Mouse (Mus musculus): ENCODE results near the gene Gpr26. TPM values are rescaled to one million over a fixed set of nuclear protein-coding genes. Genes with fewer than 3 reads are reported as not detected.

Gene Gpr26
- polyA plus RNA-seq, 1 experiment: not detected

DNA sequence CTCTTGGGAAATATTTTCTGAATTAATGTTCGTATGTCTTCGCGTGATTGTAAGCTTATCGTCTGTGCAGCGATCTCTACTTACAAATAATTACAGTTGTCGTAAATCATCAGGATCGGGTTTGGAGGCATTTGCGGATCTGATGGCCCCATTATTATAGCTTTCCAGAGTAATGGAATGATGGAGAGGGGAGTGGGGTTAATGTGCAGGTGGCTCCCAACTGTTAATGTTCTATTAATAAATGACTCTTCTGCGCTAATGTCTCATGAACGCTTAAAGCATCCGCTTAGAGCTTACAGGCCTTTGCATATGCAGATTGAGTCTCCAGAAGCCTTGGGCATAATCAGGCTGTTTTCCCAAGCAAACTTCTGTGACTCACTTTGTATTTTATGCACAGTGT, 12.3 kb downstream of the Gpr26 start:
- peaks cover 17% of the 10 kb centered on the region for H3K27me3 ChIP-seq (ENCODE audit: control insufficient read depth, insufficient read depth, insufficient read length)
- no peak overlapping the region for H3K4me3 ChIP-seq (ENCODE audit: insufficient read depth, poor library complexity, severe bottlenecking)
- H3K79me2 ChIP-seq (ENCODE audit: control insufficient read depth, insufficient read depth): no peaks in the 10 kb centered on the region
- no peak overlapping the region for H3ac ChIP-seq (ENCODE audit: control insufficient read depth, insufficient read length, low read depth)
- H3K36me3 ChIP-seq (ENCODE audit: control insufficient read depth, insufficient read depth): no peaks in the 10 kb centered on the region
- H3K79me3 ChIP-seq (ENCODE audit: low read depth): no peaks in the 10 kb centered on the region
- TF ChIP-seq FOSL1 (IDR thresholded peaks at IDR 0.05; ENCODE audit: insufficient read depth, low read length, poor library complexity, severe bottlenecking) (no peak), MAX (IDR thresholded peaks at IDR 0.05) (no peak)

DNA sequence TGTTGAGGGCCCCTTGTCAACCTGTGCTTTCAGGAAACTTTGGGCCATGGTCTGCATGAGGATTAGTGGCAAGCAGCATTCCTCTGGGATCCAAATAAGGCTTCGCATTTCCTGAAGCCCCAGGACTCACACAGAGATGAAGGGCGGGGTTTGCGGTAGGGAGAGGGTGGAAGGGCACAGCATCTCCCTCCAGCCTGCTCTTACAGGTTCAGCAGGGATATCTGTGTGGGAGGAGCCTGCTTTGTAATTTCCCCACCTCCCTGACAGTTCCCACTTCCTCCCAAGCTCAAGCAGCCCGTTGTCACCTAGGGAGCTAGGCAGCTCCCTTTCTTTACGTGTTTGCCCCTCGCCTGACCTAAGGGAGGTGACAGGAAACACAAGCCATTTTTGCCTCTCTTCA, 22.8 kb downstream of the Gpr26 start:
- Histone ChIP-seq H3K79me3 (ENCODE audit: low read depth) (no peaks in the 10 kb centered on the region), H3K79me2 (ENCODE audit: control insufficient read depth, insufficient read depth) (no peaks in the 10 kb centered on the region)
- TF ChIP-seq MYOG (IDR thresholded peaks at IDR 0.05; ENCODE audit: control insufficient read depth, extremely low read depth, insufficient read length) (no peak), MYOD1 (IDR thresholded peaks at IDR 0.05; ENCODE audit: control insufficient read depth, insufficient read length, low read depth) (no peak), CTCF (IDR thresholded peaks at IDR 0.05; ENCODE audit: control insufficient read depth, insufficient read depth, insufficient read length) (no peak), MAX (IDR thresholded peaks at IDR 0.05) (no peak), CEBPB (IDR thresholded peaks at IDR 0.05; ENCODE audit: low read depth) (no peak), FOSL1 (IDR thresholded peaks at IDR 0.05; ENCODE audit: insufficient read depth, low read length, poor library complexity, severe bottlenecking) (no peak), USF1 (IDR thresholded peaks at IDR 0.05; ENCODE audit: low read depth) (no peak)

DNA sequence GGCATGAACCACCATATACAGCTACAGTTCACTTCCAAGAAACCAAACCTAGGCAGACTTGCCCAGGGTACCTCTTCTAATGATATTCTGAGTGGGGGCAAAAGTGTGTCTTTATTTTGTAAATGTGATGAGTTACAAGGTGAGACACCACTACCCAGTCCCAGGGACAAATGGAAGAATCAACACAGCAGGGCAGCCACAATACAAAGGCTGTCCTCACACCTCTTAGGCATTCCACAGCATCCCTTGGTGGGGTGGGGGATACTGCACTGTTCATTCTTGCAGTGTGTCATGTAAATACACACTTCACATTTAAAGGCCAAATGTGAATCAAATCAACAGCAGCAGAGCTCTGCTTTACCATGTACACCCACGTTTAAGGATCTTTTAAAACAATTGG, 26.0 kb downstream of the Gpr26 start:
- Histone ChIP-seq H3K4me3 (ENCODE audit: insufficient read depth, poor library complexity, severe bottlenecking) (no peak overlapping the region), H3K36me3 (ENCODE audit: control insufficient read depth, insufficient read depth) (no peaks in the 10 kb centered on the region), H3K79me3 (ENCODE audit: low read depth) (no peaks in the 10 kb centered on the region), H3ac (ENCODE audit: control insufficient read depth, insufficient read length, low read depth) (no peak overlapping the region), H3K27me3 (ENCODE audit: control insufficient read depth, insufficient read depth, insufficient read length) (peaks cover 4% of the 10 kb centered on the region), H3K79me2 (ENCODE audit: control insufficient read depth, insufficient read depth) (no peaks in the 10 kb centered on the region)
- TF ChIP-seq MYOD1 (IDR thresholded peaks at IDR 0.05; ENCODE audit: control insufficient read depth, insufficient read length, low read depth) (no peak), FOSL1 (IDR thresholded peaks at IDR 0.05; ENCODE audit: insufficient read depth, low read length, poor library complexity, severe bottlenecking) (no peak), USF1 (IDR thresholded peaks at IDR 0.05; ENCODE audit: low read depth) (no peak), MAX (IDR thresholded peaks at IDR 0.05) (no peak), MYOG (IDR thresholded peaks at IDR 0.05; ENCODE audit: control insufficient read depth, extremely low read depth, insufficient read length) (no peak), CEBPB (IDR thresholded peaks at IDR 0.05; ENCODE audit: low read depth) (no peak), CTCF (IDR thresholded peaks at IDR 0.05; ENCODE audit: control insufficient read depth, insufficient read depth, insufficient read length) (no peak)

More for the DNA sequence above, 22.8 kb downstream of the Gpr26 start:
- H3ac ChIP-seq (ENCODE audit: control insufficient read depth, insufficient read length, low read depth): no peak overlapping the region
- peaks cover 4% of the 10 kb centered on the region for H3K27me3 ChIP-seq (ENCODE audit: control insufficient read depth, insufficient read depth, insufficient read length)
- H3K4me3 ChIP-seq (ENCODE audit: insufficient read depth, poor library complexity, severe bottlenecking): no peak overlapping the region
- no peaks in the 10 kb centered on the region for H3K36me3 ChIP-seq (ENCODE audit: control insufficient read depth, insufficient read depth)

DNA sequence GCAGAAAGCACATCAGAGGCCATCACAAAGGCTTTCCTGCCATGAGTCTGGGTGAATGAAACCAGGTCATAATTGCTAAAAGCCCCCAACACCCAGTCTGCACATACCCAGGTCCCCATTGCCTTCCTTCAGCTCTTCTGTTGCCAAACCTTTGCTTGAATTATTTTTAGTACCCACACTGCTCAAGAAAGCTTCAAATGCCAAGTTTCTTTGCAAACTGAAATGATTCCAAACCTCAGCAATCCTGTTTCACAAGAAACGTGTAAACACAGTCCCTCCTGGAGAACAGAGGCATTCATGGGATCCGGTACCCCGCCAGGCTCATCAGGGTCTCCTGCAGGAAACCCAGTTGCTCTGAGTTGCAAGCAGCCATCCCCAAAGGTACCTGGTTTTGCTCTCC, 26.6 kb downstream of the Gpr26 start:
- no peaks in the 10 kb centered on the region for H3K79me2 ChIP-seq (ENCODE audit: control insufficient read depth, insufficient read depth)
- H3K79me3 ChIP-seq (ENCODE audit: low read depth): no peaks in the 10 kb centered on the region
- no peak overlapping the region for H3ac ChIP-seq (ENCODE audit: control insufficient read depth, insufficient read length, low read depth)
- peaks cover 4% of the 10 kb centered on the region for H3K27me3 ChIP-seq (ENCODE audit: control insufficient read depth, insufficient read depth, insufficient read length)
- H3K36me3 ChIP-seq (ENCODE audit: control insufficient read depth, insufficient read depth): no peaks in the 10 kb centered on the region
- no peak for TF ChIP-seq FOSL1 (IDR thresholded peaks at IDR 0.05; ENCODE audit: insufficient read depth, low read length, poor library complexity, severe bottlenecking)
- no peak for TF ChIP-seq MYOD1 (IDR thresholded peaks at IDR 0.05; ENCODE audit: control insufficient read depth, insufficient read length, low read depth)
- no peak for TF ChIP-seq USF1 (IDR thresholded peaks at IDR 0.05; ENCODE audit: low read depth)
- no peak for TF ChIP-seq MYOG (IDR thresholded peaks at IDR 0.05; ENCODE audit: control insufficient read depth, extremely low read depth, insufficient read length)
- TF ChIP-seq MAX (IDR thresholded peaks at IDR 0.05): no peak
- TF ChIP-seq CEBPB (IDR thresholded peaks at IDR 0.05; ENCODE audit: low read depth): no peak
- no peak for TF ChIP-seq CTCF (IDR thresholded peaks at IDR 0.05; ENCODE audit: control insufficient read depth, insufficient read depth, insufficient read length)
- H3K4me3 ChIP-seq (ENCODE audit: insufficient read depth, poor library complexity, severe bottlenecking): no peak overlapping the region

DNA sequence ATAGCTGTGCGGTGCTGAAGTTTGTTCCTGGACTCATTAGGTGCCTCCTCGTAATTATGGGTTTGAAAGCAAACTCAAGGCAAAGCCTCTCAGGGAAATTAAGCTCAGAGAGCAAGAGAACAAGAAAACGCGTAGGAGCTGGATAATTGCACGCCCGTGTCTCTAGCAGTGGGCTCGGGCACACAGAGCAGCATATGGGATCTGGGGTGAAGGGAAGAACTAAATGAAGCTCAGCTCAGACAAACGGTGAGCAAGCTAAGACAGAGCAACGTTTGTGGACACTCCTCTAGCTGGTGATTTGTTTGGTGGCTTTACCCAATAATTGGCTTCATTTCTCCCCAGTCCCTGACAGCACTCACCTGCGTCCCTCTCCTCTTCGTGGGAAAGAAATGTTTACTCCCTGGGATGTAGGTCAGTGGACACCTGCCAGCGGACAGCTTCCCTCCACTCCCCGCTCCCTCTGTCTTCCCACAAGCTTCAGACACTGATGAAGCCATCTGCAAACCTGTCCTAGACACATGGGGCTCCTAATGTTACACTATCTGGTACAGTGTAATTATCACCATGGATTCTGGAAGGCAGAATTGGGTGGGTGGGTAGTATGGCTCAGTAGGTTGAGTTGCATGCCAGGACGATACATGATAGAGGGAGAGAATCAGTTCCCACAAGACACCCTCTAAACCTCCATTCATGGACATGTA, 39.9 kb downstream of the Gpr26 start:
- Histone ChIP-seq H3K4me3 (ENCODE audit: insufficient read depth, poor library complexity, severe bottlenecking) (no peak overlapping the region), H3ac (ENCODE audit: control insufficient read depth, insufficient read length, low read depth) (no peak overlapping the region), H3K79me3 (ENCODE audit: low read depth) (no peaks in the 10 kb centered on the region), H3K36me3 (ENCODE audit: control insufficient read depth, insufficient read depth) (no peaks in the 10 kb centered on the region), H3K27me3 (ENCODE audit: control insufficient read depth, insufficient read depth, insufficient read length) (peaks cover 3% of the 10 kb centered on the region), H3K79me2 (ENCODE audit: control insufficient read depth, insufficient read depth) (no peaks in the 10 kb centered on the region)
- no peak for TF ChIP-seq MAX (IDR thresholded peaks at IDR 0.05)
- TF ChIP-seq CEBPB (IDR thresholded peaks at IDR 0.05; ENCODE audit: low read depth): no peak
- no peak for TF ChIP-seq FOSL1 (IDR thresholded peaks at IDR 0.05; ENCODE audit: insufficient read depth, low read length, poor library complexity, severe bottlenecking)
- TF ChIP-seq MYOG (IDR thresholded peaks at IDR 0.05; ENCODE audit: control insufficient read depth, extremely low read depth, insufficient read length): no peak
- no peak for TF ChIP-seq USF1 (IDR thresholded peaks at IDR 0.05; ENCODE audit: low read depth)
- TF ChIP-seq CTCF (IDR thresholded peaks at IDR 0.05; ENCODE audit: control insufficient read depth, insufficient read depth, insufficient read length): no peak
- TF ChIP-seq MYOD1 (IDR thresholded peaks at IDR 0.05; ENCODE audit: control insufficient read depth, insufficient read length, low read depth): no peak

DNA sequence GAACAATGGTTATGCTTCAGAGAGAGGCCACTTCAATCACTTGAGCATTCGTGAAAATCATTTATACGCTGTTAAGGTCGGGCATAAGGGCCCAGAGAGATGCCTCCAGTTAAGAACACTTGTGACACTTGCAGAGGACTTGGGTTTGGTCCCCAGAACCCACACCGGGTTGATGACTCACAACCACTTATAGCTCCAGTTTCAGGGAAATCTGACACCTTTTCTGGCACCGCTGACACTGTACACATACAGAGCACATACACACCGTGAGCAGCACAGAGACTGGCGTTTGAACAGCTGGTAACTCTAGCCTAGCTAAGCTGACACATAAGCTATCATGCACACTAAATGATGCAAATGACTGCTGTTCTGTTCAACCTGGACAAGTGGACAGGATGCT, 42.7 kb downstream of the Gpr26 start:
- TF ChIP-seq MYOD1 (IDR thresholded peaks at IDR 0.05; ENCODE audit: control insufficient read depth, insufficient read length, low read depth) (no peak), CTCF (IDR thresholded peaks at IDR 0.05; ENCODE audit: control insufficient read depth, insufficient read depth, insufficient read length) (no peak), CEBPB (IDR thresholded peaks at IDR 0.05; ENCODE audit: low read depth) (no peak), USF1 (IDR thresholded peaks at IDR 0.05; ENCODE audit: low read depth) (no peak), MYOG (IDR thresholded peaks at IDR 0.05; ENCODE audit: control insufficient read depth, extremely low read depth, insufficient read length) (no peak), MAX (IDR thresholded peaks at IDR 0.05) (no peak), FOSL1 (IDR thresholded peaks at IDR 0.05; ENCODE audit: insufficient read depth, low read length, poor library complexity, severe bottlenecking) (no peak)
- no peak overlapping the region for H3K4me3 ChIP-seq (ENCODE audit: insufficient read depth, poor library complexity, severe bottlenecking)
- H3K79me3 ChIP-seq (ENCODE audit: low read depth): no peaks in the 10 kb centered on the region
- H3K36me3 ChIP-seq (ENCODE audit: control insufficient read depth, insufficient read depth): no peaks in the 10 kb centered on the region
- no peak overlapping the region for H3ac ChIP-seq (ENCODE audit: control insufficient read depth, insufficient read length, low read depth)
- H3K79me2 ChIP-seq (ENCODE audit: control insufficient read depth, insufficient read depth): no peaks in the 10 kb centered on the region
- peaks cover 3% of the 10 kb centered on the region for H3K27me3 ChIP-seq (ENCODE audit: control insufficient read depth, insufficient read depth, insufficient read length)
